Mouse (Mus musculus): ENCODE data around the gene Sdr9c7. TPM values are rescaled to one million over a fixed set of nuclear protein-coding genes. Genes with fewer than 3 reads are reported as not detected.

The Sdr9c7 gene
- polyA plus RNA-seq, 1 experiment from 2014 or later = not detected

- Histone ChIP-seq H3K4me2 (ENCODE audit: low read depth, low read length, severe bottlenecking) (no peak overlapping the region), H3K9me3 (ENCODE audit: control insufficient read depth, low read length) (no peaks in the 10 kb centered on the region), H3K4me3 (ENCODE audit: low read depth, low read length) (no peak overlapping the region), H3K27me3 (ENCODE audit: control insufficient read depth, insufficient read depth, low read length) (no peaks in the 10 kb centered on the region), H3K36me3 (ENCODE audit: control insufficient read depth, insufficient read depth, low read length) (no peaks in the 10 kb centered on the region), H3K4me1 (replicated peaks; ENCODE audit: control insufficient read depth, insufficient read depth, low read length) (no peaks in the 10 kb centered on the region), H3K27ac (ENCODE audit: low read depth, low read length) (no peak overlapping the region), H3K9ac (ENCODE audit: low read length) (no peak overlapping the region)
- DNase-seq (ENCODE audit: low spot score) (peak; percentile 72), ATAC-seq (replicated peaks; ENCODE audit: low FRiP score) (peak; percentile 79)
- WGBS = 37% methylated on average over 5 of the region's 5 CpGs
Measured at GRCm38 (mm10) chr10:127945432-127946064, 47.2 kb downstream of the Sdr9c7 start.

- Histone ChIP-seq H3K9me3 (ENCODE audit: control insufficient read depth, low read length) (no peaks in the 10 kb centered on the region), H3K36me3 (ENCODE audit: control insufficient read depth, insufficient read depth, low read length) (no peaks in the 10 kb centered on the region), H3K27ac (ENCODE audit: low read depth, low read length) (no peak overlapping the region), H3K4me2 (ENCODE audit: low read depth, low read length, severe bottlenecking) (no peak overlapping the region), H3K9ac (ENCODE audit: low read length) (no peak overlapping the region), H3K27me3 (ENCODE audit: control insufficient read depth, insufficient read depth, low read length) (no peaks in the 10 kb centered on the region), H3K4me3 (ENCODE audit: low read depth, low read length) (no peak overlapping the region), H3K4me1 (replicated peaks; ENCODE audit: control insufficient read depth, insufficient read depth, low read length) (0 out of 2 replicates have a peak, but pooled peaks cover 1% of the 10 kb centered on the region)
- ATAC-seq (replicated peaks; ENCODE audit: low FRiP score) = no peak
- no peak for DNase-seq (ENCODE audit: low spot score)
- WGBS = 88% methylated on average over 4 of the region's 4 CpGs
Measured at GRCm38 (mm10) chr10:127949596-127950130, 51.3 kb downstream of the Sdr9c7 start.

- WGBS = 89% methylated on average over 9 of the region's 9 CpGs
- DNase-seq (ENCODE audit: low spot score) = no peak
- H3K9ac ChIP-seq (ENCODE audit: low read length) = no peak overlapping the region
Measured at GRCm38 (mm10) chr10:127951390-127951789, 53.1 kb downstream of the Sdr9c7 start.

DNA sequence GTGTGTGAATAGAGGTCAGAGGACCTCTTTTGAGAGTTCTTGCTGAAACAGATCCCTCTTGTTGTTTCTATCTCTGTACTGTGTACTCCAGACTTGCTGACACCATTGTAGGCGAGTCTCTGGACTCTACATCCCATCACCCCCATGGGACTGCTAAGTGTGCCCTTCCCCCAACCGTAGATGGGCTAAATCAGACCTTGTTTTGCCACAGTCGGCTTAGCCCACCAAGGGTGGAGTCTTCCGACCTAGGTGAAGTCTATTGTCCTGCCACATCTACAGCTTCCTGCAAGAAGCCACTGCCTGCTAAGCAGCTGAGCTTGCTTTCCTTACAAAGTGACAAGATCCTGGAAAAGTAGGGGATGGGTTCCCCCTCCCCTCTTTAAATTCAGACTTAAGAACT, 53.5 kb downstream of the Sdr9c7 start:
- H3K4me2 ChIP-seq (ENCODE audit: low read depth, low read length, severe bottlenecking) = no peak overlapping the region
- H3K4me3 ChIP-seq (ENCODE audit: low read depth, low read length) = no peak overlapping the region
- H3K27ac ChIP-seq (ENCODE audit: low read depth, low read length) = no peak overlapping the region
- H3K36me3 ChIP-seq (ENCODE audit: control insufficient read depth, insufficient read depth, low read length) = no peaks in the 10 kb centered on the region
- H3K4me1 ChIP-seq (replicated peaks; ENCODE audit: control insufficient read depth, insufficient read depth, low read length) = 0 out of 2 replicates have a peak, but pooled peaks cover 1% of the 10 kb centered on the region
- no peak overlapping the region for H3K9ac ChIP-seq (ENCODE audit: low read length)
- DNase-seq (ENCODE audit: low spot score) (no peak), ATAC-seq (replicated peaks; ENCODE audit: low FRiP score) (no peak)
- 75% methylated on average over 4 of the region's 4 CpGs for WGBS
- no peaks in the 10 kb centered on the region for H3K9me3 ChIP-seq (ENCODE audit: control insufficient read depth, low read length)
- H3K27me3 ChIP-seq (ENCODE audit: control insufficient read depth, insufficient read depth, low read length) = no peaks in the 10 kb centered on the region

More at GRCm38 (mm10) chr10:127951390-127951789, 53.1 kb downstream of the Sdr9c7 start:
- no peak for ATAC-seq (replicated peaks; ENCODE audit: low FRiP score)
- no peaks in the 10 kb centered on the region for H3K36me3 ChIP-seq (ENCODE audit: control insufficient read depth, insufficient read depth, low read length)
- no peak overlapping the region for H3K4me3 ChIP-seq (ENCODE audit: low read depth, low read length)
- no peaks in the 10 kb centered on the region for H3K27me3 ChIP-seq (ENCODE audit: control insufficient read depth, insufficient read depth, low read length)
- no peak overlapping the region for H3K4me2 ChIP-seq (ENCODE audit: low read depth, low read length, severe bottlenecking)
- no peak overlapping the region for H3K27ac ChIP-seq (ENCODE audit: low read depth, low read length)
- H3K4me1 ChIP-seq (replicated peaks; ENCODE audit: control insufficient read depth, insufficient read depth, low read length) = 0 out of 2 replicates have a peak, but pooled peaks cover 1% of the 10 kb centered on the region
- H3K9me3 ChIP-seq (ENCODE audit: control insufficient read depth, low read length) = no peaks in the 10 kb centered on the region

- Histone ChIP-seq H3K27ac (ENCODE audit: low read depth, low read length) (no peak overlapping the region), H3K4me1 (replicated peaks; ENCODE audit: control insufficient read depth, insufficient read depth, low read length) (0 out of 2 replicates have a peak, but pooled peaks cover 1% of the 10 kb centered on the region), H3K36me3 (ENCODE audit: control insufficient read depth, insufficient read depth, low read length) (no peaks in the 10 kb centered on the region), H3K9me3 (ENCODE audit: control insufficient read depth, low read length) (no peaks in the 10 kb centered on the region), H3K4me2 (ENCODE audit: low read depth, low read length, severe bottlenecking) (no peak overlapping the region), H3K27me3 (ENCODE audit: control insufficient read depth, insufficient read depth, low read length) (no peaks in the 10 kb centered on the region), H3K4me3 (ENCODE audit: low read depth, low read length) (no peak overlapping the region), H3K9ac (ENCODE audit: low read length) (no peak overlapping the region)
- no peak for ATAC-seq (replicated peaks; ENCODE audit: low FRiP score)
- DNase-seq (ENCODE audit: low spot score) = no peak
- WGBS = 80% methylated on average over 4 of the region's 4 CpGs
Measured at GRCm38 (mm10) chr10:127955034-127955433, 56.7 kb downstream of the Sdr9c7 start.

DNA sequence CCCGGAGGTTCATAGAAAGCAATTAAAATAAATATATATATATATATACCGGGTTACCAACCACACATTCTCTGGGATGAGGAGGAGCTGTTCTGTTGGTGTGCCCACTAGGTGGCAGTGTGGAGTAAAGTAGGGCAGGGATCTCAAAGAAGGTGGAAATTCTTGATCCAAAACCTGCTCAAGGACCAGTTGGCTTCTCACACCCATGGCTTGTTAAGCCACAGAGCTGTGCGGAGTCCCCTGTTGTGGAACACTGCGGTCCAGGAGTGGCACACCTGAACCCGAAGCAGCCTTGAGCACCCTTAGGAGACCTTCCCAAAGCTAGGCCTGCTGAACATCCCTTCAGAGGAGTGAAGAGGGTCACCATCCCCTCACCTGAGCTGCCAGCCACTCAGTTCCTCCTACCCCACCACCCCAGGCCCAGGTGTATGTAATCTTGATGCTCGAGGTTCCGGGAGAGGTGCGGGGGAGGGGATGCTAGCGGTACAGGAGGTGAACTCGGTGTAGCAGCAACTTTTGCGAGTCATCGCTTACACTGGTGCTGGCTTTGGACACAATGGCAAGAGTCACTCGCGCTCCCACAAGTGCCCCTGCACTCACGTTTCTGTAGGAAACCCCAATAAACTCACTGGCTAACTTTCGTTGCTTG, 58.0 kb downstream of the Sdr9c7 start:
- Histone ChIP-seq H3K4me1 (replicated peaks; ENCODE audit: control insufficient read depth, insufficient read depth, low read length) (no peaks in the 10 kb centered on the region), H3K27ac (ENCODE audit: low read depth, low read length) (no peak overlapping the region), H3K9ac (ENCODE audit: low read length) (no peak overlapping the region), H3K4me2 (ENCODE audit: low read depth, low read length, severe bottlenecking) (no peak overlapping the region), H3K36me3 (ENCODE audit: control insufficient read depth, insufficient read depth, low read length) (no peaks in the 10 kb centered on the region), H3K4me3 (ENCODE audit: low read depth, low read length) (no peak overlapping the region), H3K27me3 (ENCODE audit: control insufficient read depth, insufficient read depth, low read length) (no peaks in the 10 kb centered on the region), H3K9me3 (ENCODE audit: control insufficient read depth, low read length) (no peaks in the 10 kb centered on the region)
- ATAC-seq (replicated peaks; ENCODE audit: low FRiP score) (peak; percentile 33), DNase-seq (ENCODE audit: low spot score) (peak; percentile 84)
- 62% methylated on average over 16 of the region's 16 CpGs for WGBS

DNA sequence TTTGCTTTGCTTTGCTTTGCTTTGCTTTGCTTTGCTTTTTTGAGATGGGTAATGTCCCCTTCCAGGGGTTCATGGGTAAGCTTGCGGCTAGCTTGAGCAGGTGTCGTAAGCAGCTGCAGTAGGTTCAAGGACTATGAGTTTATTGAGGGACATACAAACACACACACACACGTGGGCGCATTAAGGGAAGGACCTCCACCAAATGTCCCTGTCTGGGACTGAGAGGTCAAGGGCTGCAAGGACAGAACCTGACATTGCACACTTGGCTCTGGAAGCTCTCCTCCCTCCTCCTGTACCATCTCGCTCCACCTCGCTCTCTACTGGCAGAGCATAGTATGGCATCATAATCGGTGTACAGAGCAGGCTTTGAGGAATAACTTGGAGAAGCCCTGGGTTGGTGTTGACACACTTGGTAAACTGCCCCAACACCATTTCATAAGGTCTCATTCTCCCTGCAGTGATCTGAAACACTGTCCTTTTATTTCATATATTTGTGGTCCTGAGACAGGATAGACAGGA, 60.9 kb downstream of the Sdr9c7 start:
- Histone ChIP-seq H3K9me3 (ENCODE audit: control insufficient read depth, low read length) (no peaks in the 10 kb centered on the region), H3K4me1 (replicated peaks; ENCODE audit: control insufficient read depth, insufficient read depth, low read length) (no peaks in the 10 kb centered on the region), H3K36me3 (ENCODE audit: control insufficient read depth, insufficient read depth, low read length) (no peaks in the 10 kb centered on the region), H3K27ac (ENCODE audit: low read depth, low read length) (no peak overlapping the region), H3K27me3 (ENCODE audit: control insufficient read depth, insufficient read depth, low read length) (no peaks in the 10 kb centered on the region), H3K4me2 (ENCODE audit: low read depth, low read length, severe bottlenecking) (no peak overlapping the region), H3K4me3 (ENCODE audit: low read depth, low read length) (no peak overlapping the region), H3K9ac (ENCODE audit: low read length) (no peak overlapping the region)
- ATAC-seq (replicated peaks; ENCODE audit: low FRiP score) = no peak
- 97% methylated on average over 7 of the region's 7 CpGs for WGBS
- DNase-seq (ENCODE audit: low spot score) = no peak
